Mouse (Mus musculus): Measurements from ENCODE around the gene Pilrb1. TPM values are rescaled to one million over a fixed set of nuclear protein-coding genes. Genes with fewer than 3 reads are reported as not detected.
"Not testable (repeated sequence)": the region's sequence is repeated elsewhere in the genome, so short reads cannot be mapped to it uniquely, and the experiment has no call there.

Gene Pilrb1
- polyA plus RNA-seq, 1 experiment from 2014 or later = 0.16 TPM

- not testable (repeated sequence) for H3K36me3 ChIP-seq (replicated peaks); H3K4me3 ChIP-seq; H3K27me3 ChIP-seq (replicated peaks; ENCODE audit: low read depth, poor library complexity, severe bottlenecking); H3K4me1 ChIP-seq; H3K9me3 ChIP-seq; DNase-seq (ENCODE audit: low spot score); H3K27ac ChIP-seq (replicated peaks)
- WGBS = 79% methylated on average over 5 of the region's 5 CpGs
These were observed 1.0 kb downstream of the Pilrb1 start for GRCm38 (mm10) chr5:137856870-137857269.

DNA sequence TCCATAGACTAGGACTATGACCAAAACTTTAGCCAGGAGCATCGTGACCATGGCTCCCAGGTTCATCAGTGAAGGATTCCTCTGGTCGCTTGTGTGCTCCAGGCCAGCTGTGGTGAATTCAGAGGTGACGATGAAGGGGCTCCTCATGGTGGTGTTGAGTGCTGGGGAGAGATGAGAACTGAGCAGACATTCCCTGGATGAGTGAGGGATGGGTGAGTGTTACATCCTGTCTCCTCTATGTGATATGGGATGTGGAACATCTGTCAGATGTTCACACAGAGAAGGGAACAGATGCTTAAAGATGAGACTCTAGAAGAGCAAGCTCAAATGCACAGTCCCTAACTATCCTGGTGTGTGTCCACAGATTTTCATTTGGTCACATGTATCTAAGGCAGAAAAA, 3.0 kb downstream of the Pilrb1 start:
- not testable (repeated sequence) for H3K9me3 ChIP-seq; H3K27me3 ChIP-seq (replicated peaks; ENCODE audit: low read depth, poor library complexity, severe bottlenecking); DNase-seq (ENCODE audit: low spot score); H3K4me3 ChIP-seq; H3K36me3 ChIP-seq (replicated peaks); H3K4me1 ChIP-seq; H3K27ac ChIP-seq (replicated peaks)
- WGBS = 79% methylated on average over 3 of the region's 3 CpGs

- H3K4me1 ChIP-seq; H3K27ac ChIP-seq (replicated peaks); H3K36me3 ChIP-seq (replicated peaks); DNase-seq (ENCODE audit: low spot score); H3K4me3 ChIP-seq; H3K9me3 ChIP-seq; H3K27me3 ChIP-seq (replicated peaks; ENCODE audit: low read depth, poor library complexity, severe bottlenecking): not testable (repeated sequence)
- 85% methylated on average over 1 of the region's 1 CpGs for WGBS
These were observed 7.6 kb downstream of the Pilrb1 start for GRCm38 (mm10) chr5:137850313-137850712.

DNA sequence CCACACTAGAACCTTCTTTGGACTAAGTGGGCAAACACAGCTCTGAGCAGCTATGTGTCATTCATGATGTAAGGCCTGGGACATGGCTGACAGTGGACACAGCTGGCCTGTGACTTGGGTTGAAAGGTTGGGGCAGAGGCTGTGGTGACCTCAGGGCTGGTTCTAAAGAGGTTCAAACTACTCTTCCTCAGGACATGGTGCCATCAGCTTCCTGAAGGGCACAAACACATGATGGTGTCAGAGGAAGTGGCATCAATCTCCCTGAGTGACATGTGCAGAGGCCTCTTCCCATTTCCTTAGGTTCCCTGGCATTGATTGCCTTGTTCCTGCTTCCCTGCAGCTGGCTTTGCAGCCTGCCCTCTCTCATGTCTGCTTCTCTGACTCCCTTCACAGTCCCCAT, 20.8 kb downstream of the Pilrb1 start:
- H3K27me3 ChIP-seq (replicated peaks; ENCODE audit: low read depth, poor library complexity, severe bottlenecking); DNase-seq (ENCODE audit: low spot score); H3K36me3 ChIP-seq (replicated peaks); H3K4me3 ChIP-seq; H3K9me3 ChIP-seq; H3K27ac ChIP-seq (replicated peaks); H3K4me1 ChIP-seq: not testable (repeated sequence)

- DNase-seq (ENCODE audit: low spot score) = no peak
- H3K36me3 ChIP-seq (replicated peaks) = no peaks in the 10 kb centered on the region
- no peaks in the 10 kb centered on the region for H3K4me1 ChIP-seq
- no peaks in the 10 kb centered on the region for H3K27me3 ChIP-seq (replicated peaks; ENCODE audit: low read depth, poor library complexity, severe bottlenecking)
- no peaks in the 10 kb centered on the region for H3K9me3 ChIP-seq
- H3K27ac ChIP-seq (replicated peaks) = no peak overlapping the region
- H3K4me3 ChIP-seq = no peak overlapping the region
These were observed 21.3 kb downstream of the Pilrb1 start for GRCm38 (mm10) chr5:137836611-137837010.

GRCm38 (mm10) chr5:137835966-137836520, 21.9 kb downstream of the Pilrb1 start, which contains the start of gene Pilra:
Gene Pilra, minus strand, starts transcription at chr5:137836281.
- not testable (repeated sequence) for H3K4me1 ChIP-seq; H3K9me3 ChIP-seq; H3K4me3 ChIP-seq; H3K27me3 ChIP-seq (replicated peaks; ENCODE audit: low read depth, poor library complexity, severe bottlenecking); H3K27ac ChIP-seq (replicated peaks); DNase-seq (ENCODE audit: low spot score); H3K36me3 ChIP-seq (replicated peaks)
- WGBS = 76% methylated on average over 2 of the region's 2 CpGs

- no peaks in the 10 kb centered on the region for H3K36me3 ChIP-seq (replicated peaks)
- H3K27me3 ChIP-seq (replicated peaks; ENCODE audit: low read depth, poor library complexity, severe bottlenecking) = no peaks in the 10 kb centered on the region
- no peaks in the 10 kb centered on the region for H3K9me3 ChIP-seq
- H3K4me3 ChIP-seq = no peak overlapping the region
- WGBS = 61% methylated on average over 4 of the region's 4 CpGs
- no peak for DNase-seq (ENCODE audit: low spot score)
- H3K27ac ChIP-seq (replicated peaks) = no peak overlapping the region
- no peaks in the 10 kb centered on the region for H3K4me1 ChIP-seq
These were observed 24.4 kb downstream of the Pilrb1 start for GRCm38 (mm10) chr5:137833500-137833899.

DNA sequence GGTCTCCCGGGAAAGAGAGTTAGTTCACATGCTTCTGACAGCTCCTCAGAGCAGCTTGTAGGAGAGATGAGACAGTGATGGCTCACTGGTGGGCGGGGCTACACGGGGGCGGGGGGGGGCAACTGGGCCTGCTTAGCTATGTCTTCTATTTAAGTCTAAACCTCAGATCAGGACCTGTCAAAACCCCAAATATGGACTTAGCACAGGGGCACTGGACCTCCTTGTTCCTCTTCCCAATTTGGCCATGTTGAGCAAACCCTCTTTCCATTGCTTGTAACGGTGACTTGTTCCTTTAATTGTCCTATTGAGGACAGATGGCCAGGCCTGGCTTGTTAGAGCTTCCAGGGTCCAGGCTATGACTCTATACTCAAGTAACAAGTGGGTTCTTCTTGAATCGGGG, 26.4 kb downstream of the Pilrb1 start:
- WGBS = 84% methylated on average over 6 of the region's 6 CpGs
- Histone ChIP-seq H3K27me3 (replicated peaks; ENCODE audit: low read depth, poor library complexity, severe bottlenecking) (no peaks in the 10 kb centered on the region), H3K4me1 (no peaks in the 10 kb centered on the region), H3K36me3 (replicated peaks) (no peaks in the 10 kb centered on the region), H3K9me3 (no peaks in the 10 kb centered on the region), H3K4me3 (no peak overlapping the region), H3K27ac (replicated peaks) (no peak overlapping the region)
- no peak for DNase-seq (ENCODE audit: low spot score)

DNA sequence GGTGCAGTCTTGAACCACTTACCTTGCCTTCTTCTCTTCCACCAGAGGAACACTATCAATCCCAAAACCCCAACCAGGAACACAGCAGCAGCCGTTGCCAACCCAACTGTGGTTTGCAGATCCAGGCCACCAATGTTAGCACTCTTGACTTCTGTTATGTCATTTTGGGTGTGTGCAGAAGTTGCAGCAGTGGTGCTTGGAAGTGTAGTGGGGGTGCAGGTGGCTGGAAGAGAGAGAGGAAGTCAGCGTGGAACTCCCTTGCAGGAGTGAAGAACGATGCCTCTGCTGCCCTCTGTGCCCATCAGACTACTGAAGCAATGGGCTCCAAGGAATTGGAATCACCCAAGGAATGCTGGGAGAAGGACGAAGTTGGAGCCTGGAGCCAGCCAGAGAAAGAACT, 26.8 kb downstream of the Pilrb1 start:
- Histone ChIP-seq H3K36me3 (replicated peaks) (no peaks in the 10 kb centered on the region), H3K4me3 (no peak overlapping the region), H3K27me3 (replicated peaks; ENCODE audit: low read depth, poor library complexity, severe bottlenecking) (no peaks in the 10 kb centered on the region), H3K27ac (replicated peaks) (no peak overlapping the region), H3K9me3 (no peaks in the 10 kb centered on the region), H3K4me1 (no peaks in the 10 kb centered on the region)
- WGBS = 91% methylated on average over 4 of the region's 4 CpGs
- no peak for DNase-seq (ENCODE audit: low spot score)

DNA sequence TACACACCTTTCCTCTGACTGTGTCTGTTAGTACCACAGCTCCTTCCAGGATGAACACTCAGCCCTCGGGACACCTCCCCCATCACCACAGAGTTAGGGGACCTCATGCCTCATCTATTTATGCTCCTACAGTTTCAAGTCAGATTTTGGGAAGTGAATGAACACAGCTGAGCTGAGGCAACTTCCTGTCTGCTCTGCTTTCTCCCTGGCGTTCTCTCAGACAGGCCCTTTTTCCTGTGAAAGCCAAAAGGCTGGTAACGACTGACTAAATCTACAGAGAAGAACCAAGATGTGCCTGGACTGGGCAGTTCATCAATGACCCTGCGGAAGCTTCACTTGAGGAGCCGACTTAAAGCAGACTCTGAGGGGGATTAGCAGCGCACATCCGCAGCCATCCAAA, 27.7 kb downstream of the Pilrb1 start:
- Histone ChIP-seq H3K36me3 (replicated peaks) (no peaks in the 10 kb centered on the region), H3K9me3 (no peaks in the 10 kb centered on the region), H3K4me1 (no peaks in the 10 kb centered on the region), H3K27me3 (replicated peaks; ENCODE audit: low read depth, poor library complexity, severe bottlenecking) (no peaks in the 10 kb centered on the region), H3K4me3 (no peak overlapping the region), H3K27ac (replicated peaks) (no peak overlapping the region)
- DNase-seq (ENCODE audit: low spot score) = no peak
- WGBS = 80% methylated on average over 7 of the region's 7 CpGs

DNA sequence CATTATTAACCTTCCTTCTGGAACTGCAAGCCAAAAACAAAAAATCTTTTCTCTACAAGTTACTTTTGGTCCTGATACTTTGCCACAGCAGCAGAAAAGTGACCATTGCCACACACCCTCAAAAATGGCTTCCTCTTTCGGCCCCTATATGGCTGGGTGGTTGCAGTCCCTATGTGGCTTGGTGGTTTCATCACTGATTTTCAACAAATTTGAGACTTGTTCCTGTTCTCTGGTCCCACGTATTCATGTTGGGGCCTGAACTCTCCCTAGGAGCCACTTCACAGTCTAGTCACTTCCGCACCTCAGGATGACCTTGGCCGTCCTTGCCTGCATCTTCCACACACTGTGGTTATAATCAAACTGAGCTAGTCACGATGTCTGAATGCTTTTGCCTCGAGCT, 29.2 kb downstream of the Pilrb1 start:
- Histone ChIP-seq H3K27me3 (replicated peaks; ENCODE audit: low read depth, poor library complexity, severe bottlenecking) (no peaks in the 10 kb centered on the region), H3K4me1 (no peaks in the 10 kb centered on the region), H3K9me3 (no peaks in the 10 kb centered on the region), H3K4me3 (no peak overlapping the region), H3K36me3 (replicated peaks) (no peaks in the 10 kb centered on the region), H3K27ac (replicated peaks) (no peak overlapping the region)
- 83% methylated on average over 6 of the region's 6 CpGs for WGBS
- DNase-seq (ENCODE audit: low spot score) = no peak

GRCm38 (mm10) chr5:137826421-137826820, 31.5 kb downstream of the Pilrb1 start:
- Histone ChIP-seq H3K4me3 (no peak overlapping the region), H3K27me3 (replicated peaks; ENCODE audit: low read depth, poor library complexity, severe bottlenecking) (no peaks in the 10 kb centered on the region), H3K27ac (replicated peaks) (no peak overlapping the region), H3K9me3 (no peaks in the 10 kb centered on the region), H3K4me1 (no peaks in the 10 kb centered on the region), H3K36me3 (replicated peaks) (no peaks in the 10 kb centered on the region)
- no peak for DNase-seq (ENCODE audit: low spot score)
- WGBS = 73% methylated on average over 7 of the region's 7 CpGs

- Histone ChIP-seq H3K27ac (replicated peaks) (no peak overlapping the region), H3K4me3 (no peak overlapping the region), H3K4me1 (no peaks in the 10 kb centered on the region), H3K27me3 (replicated peaks; ENCODE audit: low read depth, poor library complexity, severe bottlenecking) (no peaks in the 10 kb centered on the region), H3K9me3 (no peaks in the 10 kb centered on the region), H3K36me3 (replicated peaks) (no peaks in the 10 kb centered on the region)
- WGBS = 85% methylated on average over 2 of the region's 2 CpGs
- DNase-seq (ENCODE audit: low spot score) = no peak
These were observed 31.9 kb downstream of the Pilrb1 start for GRCm38 (mm10) chr5:137825971-137826370.

GRCm38 (mm10) chr5:137825030-137825429, 32.9 kb downstream of the Pilrb1 start:
- no peaks in the 10 kb centered on the region for H3K27me3 ChIP-seq (replicated peaks; ENCODE audit: low read depth, poor library complexity, severe bottlenecking)
- H3K9me3 ChIP-seq = no peaks in the 10 kb centered on the region
- WGBS = 87% methylated on average over 3 of the region's 3 CpGs
- H3K4me1 ChIP-seq = no peaks in the 10 kb centered on the region
- no peak overlapping the region for H3K27ac ChIP-seq (replicated peaks)
- H3K4me3 ChIP-seq = no peak overlapping the region
- no peak for DNase-seq (ENCODE audit: low spot score)
- no peaks in the 10 kb centered on the region for H3K36me3 ChIP-seq (replicated peaks)
